Mouse (Mus musculus): ENCODE results near the gene Auts2. TPM values are rescaled to one million over a fixed set of nuclear protein-coding genes. Genes with fewer than 3 reads are reported as not detected.
A peak's percentile ranks its signal among the peaks of the same experiment; 100 is the strongest.

Gene Auts2
- polyA plus RNA-seq, 1 experiment from 2014 or later = 34.5 TPM

- Histone ChIP-seq H3K36me3 (ENCODE audit: control insufficient read depth, insufficient read depth, low read length) (no peaks in the 10 kb centered on the region), H3K9me3 (replicated peaks; ENCODE audit: control insufficient read depth, low read length) (no peaks in the 10 kb centered on the region), H3K4me3 (ENCODE audit: low read depth, low read length) (no peak overlapping the region), H3K27ac (ENCODE audit: low read depth, low read length) (no peak overlapping the region), H3K4me2 (ENCODE audit: low read length) (no peak overlapping the region), H3K9ac (ENCODE audit: low read length) (no peak overlapping the region), H3K4me1 (ENCODE audit: control insufficient read depth, insufficient read depth, low read length) (peaks cover 15% of the 10 kb centered on the region), H3K27me3 (replicated peaks; ENCODE audit: control insufficient read depth, insufficient read depth, low read length) (no peaks in the 10 kb centered on the region)
- 46% methylated on average over 5 of the region's 5 CpGs for WGBS
- ATAC-seq = no peak
- DNase-seq (ENCODE audit: low spot score) = peak; percentile 28
Measured at GRCm38 (mm10) chr5:131677518-131677917, 865.6 kb downstream of the Auts2 start.

- 91% methylated on average over 4 of the region's 4 CpGs for WGBS
- no peaks in the 10 kb centered on the region for H3K27me3 ChIP-seq (replicated peaks; ENCODE audit: control insufficient read depth, insufficient read depth, low read length)
- H3K36me3 ChIP-seq (ENCODE audit: control insufficient read depth, insufficient read depth, low read length) = no peaks in the 10 kb centered on the region
- H3K4me3 ChIP-seq (ENCODE audit: low read depth, low read length) = no peak overlapping the region
- H3K4me2 ChIP-seq (ENCODE audit: low read length) = no peak overlapping the region
- no peak overlapping the region for H3K9ac ChIP-seq (ENCODE audit: low read length)
- DNase-seq (ENCODE audit: low spot score) (no peak), ATAC-seq (no peak)
- H3K9me3 ChIP-seq (replicated peaks; ENCODE audit: control insufficient read depth, low read length) = no peaks in the 10 kb centered on the region
- H3K27ac ChIP-seq (ENCODE audit: low read depth, low read length) = no peak overlapping the region
- H3K4me1 ChIP-seq (ENCODE audit: control insufficient read depth, insufficient read depth, low read length) = no peaks in the 10 kb centered on the region
Measured at GRCm38 (mm10) chr5:131673696-131674095, 869.4 kb downstream of the Auts2 start.

GRCm38 (mm10) chr5:131665068-131665467 lies 878.1 kb downstream of the Auts2 start:
- 20% methylated on average over 8 of the region's 8 CpGs for WGBS
- DNase-seq (ENCODE audit: low spot score) (peak; percentile 83), ATAC-seq (peak; percentile 57; the same call in 1 of the 2 replicates)
- peaks cover 15% of the 10 kb centered on the region for H3K4me1 ChIP-seq (ENCODE audit: control insufficient read depth, insufficient read depth, low read length)
- no peaks in the 10 kb centered on the region for H3K36me3 ChIP-seq (ENCODE audit: control insufficient read depth, insufficient read depth, low read length)
- no peak overlapping the region for H3K27ac ChIP-seq (ENCODE audit: low read depth, low read length)
- no peak overlapping the region for H3K4me2 ChIP-seq (ENCODE audit: low read length)
- no peaks in the 10 kb centered on the region for H3K27me3 ChIP-seq (replicated peaks; ENCODE audit: control insufficient read depth, insufficient read depth, low read length)
- no peak overlapping the region for H3K9ac ChIP-seq (ENCODE audit: low read length)
- no peak overlapping the region for H3K4me3 ChIP-seq (ENCODE audit: low read depth, low read length)
- no peaks in the 10 kb centered on the region for H3K9me3 ChIP-seq (replicated peaks; ENCODE audit: control insufficient read depth, low read length)

- peak; percentile 66 for ATAC-seq
- Histone ChIP-seq H3K27me3 (replicated peaks; ENCODE audit: control insufficient read depth, insufficient read depth, low read length) (no peaks in the 10 kb centered on the region), H3K4me3 (ENCODE audit: low read depth, low read length) (no peak overlapping the region), H3K9ac (ENCODE audit: low read length) (no peak overlapping the region), H3K36me3 (ENCODE audit: control insufficient read depth, insufficient read depth, low read length) (no peaks in the 10 kb centered on the region), H3K27ac (ENCODE audit: low read depth, low read length) (peak overlapping the region; percentile 17; the same call in 1 of the 2 replicates), H3K4me1 (ENCODE audit: control insufficient read depth, insufficient read depth, low read length) (peaks cover 15% of the 10 kb centered on the region), H3K9me3 (replicated peaks; ENCODE audit: control insufficient read depth, low read length) (no peaks in the 10 kb centered on the region), H3K4me2 (ENCODE audit: low read length) (no peak overlapping the region)
- no peak for DNase-seq (ENCODE audit: low spot score)
- WGBS = 65% methylated on average over 7 of the region's 7 CpGs
Measured at GRCm38 (mm10) chr5:131664657-131665056, 878.5 kb downstream of the Auts2 start.

GRCm38 (mm10) chr5:131662657-131663056 lies 880.5 kb downstream of the Auts2 start:
- H3K36me3 ChIP-seq (ENCODE audit: control insufficient read depth, insufficient read depth, low read length) = no peaks in the 10 kb centered on the region
- no peak overlapping the region for H3K4me3 ChIP-seq (ENCODE audit: low read depth, low read length)
- peaks cover 15% of the 10 kb centered on the region for H3K4me1 ChIP-seq (ENCODE audit: control insufficient read depth, insufficient read depth, low read length)
- no peaks in the 10 kb centered on the region for H3K27me3 ChIP-seq (replicated peaks; ENCODE audit: control insufficient read depth, insufficient read depth, low read length)
- WGBS = 88% methylated on average over 2 of the region's 2 CpGs
- DNase-seq (ENCODE audit: low spot score) (no peak), ATAC-seq (no peak)
- no peak overlapping the region for H3K4me2 ChIP-seq (ENCODE audit: low read length)
- H3K9ac ChIP-seq (ENCODE audit: low read length) = no peak overlapping the region
- H3K9me3 ChIP-seq (replicated peaks; ENCODE audit: control insufficient read depth, low read length) = no peaks in the 10 kb centered on the region; the same call in 1 of the 2 replicates
- no peak overlapping the region for H3K27ac ChIP-seq (ENCODE audit: low read depth, low read length)

GRCm38 (mm10) chr5:131658822-131659515 lies 884.2 kb downstream of the Auts2 start:
- Histone ChIP-seq H3K4me1 (ENCODE audit: control insufficient read depth, insufficient read depth, low read length) (peaks cover 4% of the 10 kb centered on the region; the same call in 1 of the 2 replicates), H3K9ac (ENCODE audit: low read length) (no peak overlapping the region), H3K27me3 (replicated peaks; ENCODE audit: control insufficient read depth, insufficient read depth, low read length) (no peaks in the 10 kb centered on the region), H3K36me3 (ENCODE audit: control insufficient read depth, insufficient read depth, low read length) (no peaks in the 10 kb centered on the region), H3K9me3 (replicated peaks; ENCODE audit: control insufficient read depth, low read length) (no peaks in the 10 kb centered on the region; the same call in 1 of the 2 replicates), H3K4me2 (ENCODE audit: low read length) (no peak overlapping the region), H3K27ac (ENCODE audit: low read depth, low read length) (peak overlapping the region; percentile 55), H3K4me3 (ENCODE audit: low read depth, low read length) (no peak overlapping the region)
- WGBS = 66% methylated on average over 19 of the region's 19 CpGs
- ATAC-seq (no peak), DNase-seq (ENCODE audit: low spot score) (no peak)

- no peaks in the 10 kb centered on the region for H3K27me3 ChIP-seq (replicated peaks; ENCODE audit: control insufficient read depth, insufficient read depth, low read length)
- no peak overlapping the region for H3K4me3 ChIP-seq (ENCODE audit: low read depth, low read length)
- no peaks in the 10 kb centered on the region for H3K36me3 ChIP-seq (ENCODE audit: control insufficient read depth, insufficient read depth, low read length)
- DNase-seq (ENCODE audit: low spot score) = no peak
- no peak for ATAC-seq
- no peak overlapping the region for H3K27ac ChIP-seq (ENCODE audit: low read depth, low read length)
- WGBS = 40% methylated on average over 7 of the region's 7 CpGs
- H3K4me1 ChIP-seq (ENCODE audit: control insufficient read depth, insufficient read depth, low read length) = peaks cover 13% of the 10 kb centered on the region
- H3K4me2 ChIP-seq (ENCODE audit: low read length) = no peak overlapping the region
- no peak overlapping the region for H3K9ac ChIP-seq (ENCODE audit: low read length)
- H3K9me3 ChIP-seq (replicated peaks; ENCODE audit: control insufficient read depth, low read length) = no peaks in the 10 kb centered on the region; the same call in 1 of the 2 replicates
Measured at GRCm38 (mm10) chr5:131654206-131654605, 888.9 kb downstream of the Auts2 start.

GRCm38 (mm10) chr5:131650381-131650891 lies 892.7 kb downstream of the Auts2 start:
- DNase-seq (ENCODE audit: low spot score) (peak; percentile 46), ATAC-seq (no peak)
- no peak overlapping the region; the same call in 1 of the 2 replicates for H3K27ac ChIP-seq (ENCODE audit: low read depth, low read length)
- H3K36me3 ChIP-seq (ENCODE audit: control insufficient read depth, insufficient read depth, low read length) = no peaks in the 10 kb centered on the region
- no peak overlapping the region for H3K4me2 ChIP-seq (ENCODE audit: low read length)
- no peaks in the 10 kb centered on the region for H3K9me3 ChIP-seq (replicated peaks; ENCODE audit: control insufficient read depth, low read length)
- H3K27me3 ChIP-seq (replicated peaks; ENCODE audit: control insufficient read depth, insufficient read depth, low read length) = no peaks in the 10 kb centered on the region
- 46% methylated on average over 11 of the region's 11 CpGs for WGBS
- peaks cover 32% of the 10 kb centered on the region for H3K4me1 ChIP-seq (ENCODE audit: control insufficient read depth, insufficient read depth, low read length)
- H3K9ac ChIP-seq (ENCODE audit: low read length) = no peak overlapping the region
- no peak overlapping the region for H3K4me3 ChIP-seq (ENCODE audit: low read depth, low read length)

- Histone ChIP-seq H3K4me2 (ENCODE audit: low read length) (no peak overlapping the region), H3K9ac (ENCODE audit: low read length) (peak overlapping the region; percentile 2; the same call in 1 of the 2 replicates), H3K9me3 (replicated peaks; ENCODE audit: control insufficient read depth, low read length) (no peaks in the 10 kb centered on the region), H3K4me1 (ENCODE audit: control insufficient read depth, insufficient read depth, low read length) (peaks cover 49% of the 10 kb centered on the region), H3K27ac (ENCODE audit: low read depth, low read length) (no peak overlapping the region), H3K27me3 (replicated peaks; ENCODE audit: control insufficient read depth, insufficient read depth, low read length) (no peaks in the 10 kb centered on the region), H3K36me3 (ENCODE audit: control insufficient read depth, insufficient read depth, low read length) (no peaks in the 10 kb centered on the region), H3K4me3 (ENCODE audit: low read depth, low read length) (no peak overlapping the region)
- WGBS = 27% methylated on average over 4 of the region's 4 CpGs
- DNase-seq (ENCODE audit: low spot score) = peak; percentile 65
- no peak for ATAC-seq
Measured at GRCm38 (mm10) chr5:131647683-131648119, 895.4 kb downstream of the Auts2 start.
